Mouse (Mus musculus): ENCODE results near the gene Hoxa10. TPM values are rescaled to one million over a fixed set of nuclear protein-coding genes. Genes with fewer than 3 reads are reported as not detected.

Gene Hoxa10
- total RNA-seq, 1 experiment, result 0.80 TPM

DNA sequence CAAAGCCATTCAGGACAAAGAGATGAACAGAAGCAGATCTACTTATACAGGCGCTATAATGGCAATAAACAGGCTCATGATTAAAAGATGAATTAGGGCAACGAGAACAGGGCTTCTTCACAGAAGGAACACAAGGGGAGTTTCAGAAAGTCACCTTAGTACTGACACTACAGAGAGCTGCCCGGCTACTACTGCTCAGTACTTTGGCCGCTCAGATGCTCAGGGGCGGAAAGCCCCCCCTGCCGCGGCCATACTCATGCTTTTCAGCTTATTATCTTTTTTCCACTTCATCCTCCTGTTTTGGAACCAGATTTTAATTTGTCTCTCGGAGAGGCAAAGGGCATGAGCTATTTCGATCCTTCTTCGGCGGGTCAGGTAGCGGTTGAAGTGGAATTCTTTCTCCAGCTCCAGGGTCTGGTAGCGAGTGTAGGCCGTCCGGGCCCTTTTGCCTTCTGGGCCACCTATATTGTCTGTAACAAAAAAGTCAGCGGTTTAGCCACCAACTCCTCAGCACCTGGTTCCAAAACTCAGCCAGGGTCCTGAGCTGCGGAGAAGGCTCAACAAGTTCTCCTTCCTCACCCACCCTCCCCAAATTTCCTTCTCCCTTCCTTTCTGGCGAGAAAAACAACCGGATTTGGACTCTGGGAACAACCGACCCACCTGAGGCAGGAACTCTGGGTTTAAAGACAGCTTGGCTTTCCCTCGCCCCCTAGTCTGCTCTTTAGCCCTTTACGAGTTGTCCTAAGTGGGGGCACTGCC is 38.1 kb downstream of the Hoxa10 start:
- no peak for DNase-seq (ENCODE audit: low read depth, low spot score)
- in situ Hi-C loops (cut with MboI; ENCODE audit: low sequenced_read_pairs in 2 of 2, unreplicated experiment in 2 of 2), result loop anchor here in 1 of 2 experiments (25.0 kb wide), 1 partner anchor 590 kb away; no protein-coding TSS in a partner anchor
- Histone ChIP-seq H3K9ac (ENCODE audit: insufficient read depth, low read depth, low read length, poor library complexity, severe bottlenecking) (no peak overlapping the region), H3K4me3 (ENCODE audit: insufficient read depth in 1 of 2, low read depth in 1 of 2, low read length in 2 of 2, poor library complexity in 1 of 2, severe bottlenecking in 1 of 2) (peak overlapping the region in 1 of 2 experiments; percentile 6; a peak in 1 of 4 replicates), H3K27ac (ENCODE audit: insufficient read depth, low read depth, low read length, poor library complexity, severe bottlenecking) (no peak overlapping the region), H3K4me1 (ENCODE audit: control insufficient read depth in 2 of 2, insufficient read depth in 2 of 2, low read length in 2 of 2, poor library complexity in 1 of 2) (peaks cover 0 to 4% of the 10 kb centered on the region in 2 experiments; a peak in 1 of 4 replicates), H3K36me3 (ENCODE audit: control insufficient read depth, insufficient read depth, low read length, poor library complexity, severe bottlenecking) (no peaks in the 10 kb centered on the region), H3K9me3 (ENCODE audit: control insufficient read depth, insufficient read depth, low read depth, low read length) (no peaks in the 10 kb centered on the region)
- no peak for TF ChIP-seq CHD2 (IDR thresholded peaks at IDR 0.05; ENCODE audit: low read depth, low read length)
- TF ChIP-seq ZC3H11A (IDR thresholded peaks at IDR 0.05; ENCODE audit: borderline replicate concordance, low read depth, low read length), result no peak
- TF ChIP-seq HCFC1 (IDR thresholded peaks at IDR 0.05; ENCODE audit: borderline replicate concordance, insufficient read depth, low read length), result no peak
- TF ChIP-seq MAFK (IDR thresholded peaks at IDR 0.05; ENCODE audit: insufficient read depth, low read depth, low read length), result no peak
- no peak for TF ChIP-seq ZNF384 (IDR thresholded peaks at IDR 0.05; ENCODE audit: low read depth, low read length)

DNA sequence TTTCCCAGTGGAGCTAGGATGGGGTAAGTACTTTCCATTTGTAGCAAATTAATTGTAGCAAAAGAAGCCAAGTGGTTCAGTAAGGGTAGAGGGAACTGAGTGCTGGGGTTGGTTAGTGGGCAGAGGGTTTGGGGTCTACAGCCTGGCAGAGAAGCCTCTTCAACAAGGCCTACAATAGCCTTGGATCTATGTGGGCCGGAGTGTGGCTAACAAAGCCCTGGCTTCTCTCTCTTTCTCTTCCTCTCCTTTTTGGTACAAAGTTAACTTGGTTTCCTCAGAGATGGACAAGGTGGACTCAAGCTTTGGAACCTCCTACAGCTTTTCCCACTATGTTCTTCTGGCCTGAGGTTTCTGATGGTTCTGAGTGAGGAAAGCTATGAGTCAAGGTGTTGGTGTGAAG is 39.4 kb downstream of the Hoxa10 start:
- DNase-seq (ENCODE audit: low read depth, low spot score), result no peak
- no peaks in the 10 kb centered on the region for H3K9me3 ChIP-seq (ENCODE audit: control insufficient read depth, insufficient read depth, low read depth, low read length)
- no peak for TF ChIP-seq ZNF384 (IDR thresholded peaks at IDR 0.05; ENCODE audit: low read depth, low read length)
- TF ChIP-seq ZC3H11A (IDR thresholded peaks at IDR 0.05; ENCODE audit: borderline replicate concordance, low read depth, low read length), result no peak
- TF ChIP-seq HCFC1 (IDR thresholded peaks at IDR 0.05; ENCODE audit: borderline replicate concordance, insufficient read depth, low read length), result no peak
- no peak for TF ChIP-seq CHD2 (IDR thresholded peaks at IDR 0.05; ENCODE audit: low read depth, low read length)
- no peak for TF ChIP-seq MAFK (IDR thresholded peaks at IDR 0.05; ENCODE audit: insufficient read depth, low read depth, low read length)
- H3K9ac ChIP-seq (ENCODE audit: insufficient read depth, low read depth, low read length, poor library complexity, severe bottlenecking), result no peak overlapping the region
- H3K4me1 ChIP-seq (ENCODE audit: control insufficient read depth in 2 of 2, insufficient read depth in 2 of 2, low read length in 2 of 2, poor library complexity in 1 of 2), result peaks cover 0 to 2% of the 10 kb centered on the region in 2 experiments; a peak in 1 of 4 replicates
- no peak overlapping the region for H3K4me3 ChIP-seq (ENCODE audit: insufficient read depth in 1 of 2, low read depth in 1 of 2, low read length in 2 of 2, poor library complexity in 1 of 2, severe bottlenecking in 1 of 2)
- in situ Hi-C loops (cut with MboI; ENCODE audit: low sequenced_read_pairs in 2 of 2, unreplicated experiment in 2 of 2), result loop anchor here in 1 of 2 experiments (25.0 kb wide), 1 partner anchor 589 kb away; no protein-coding TSS in a partner anchor
- H3K27ac ChIP-seq (ENCODE audit: insufficient read depth, low read depth, low read length, poor library complexity, severe bottlenecking), result no peak overlapping the region
- H3K36me3 ChIP-seq (ENCODE audit: control insufficient read depth, insufficient read depth, low read length, poor library complexity, severe bottlenecking), result no peaks in the 10 kb centered on the region

DNA sequence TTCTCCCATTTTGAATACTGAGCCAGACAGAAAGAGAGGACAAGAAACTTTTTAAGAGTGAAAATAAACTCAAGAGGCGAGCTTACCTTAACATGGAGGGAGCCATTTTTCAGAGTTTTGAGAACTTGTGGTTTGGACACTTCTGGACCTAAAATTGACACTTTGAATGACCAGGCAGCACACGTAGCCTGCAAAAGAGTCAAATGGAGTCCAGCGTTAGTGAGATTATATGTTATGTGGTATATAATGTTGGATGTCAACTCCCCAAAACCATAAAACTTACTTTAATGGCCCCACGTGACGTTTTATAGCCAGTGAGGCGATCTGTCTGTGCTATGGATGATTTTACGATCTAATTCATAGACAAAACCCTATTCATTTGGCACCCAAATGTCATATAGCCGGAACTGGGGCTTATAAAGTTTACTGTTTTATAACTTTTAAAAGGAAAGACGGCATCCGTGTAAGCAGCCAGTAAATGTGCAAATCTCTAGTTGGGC is 39.9 kb downstream of the Hoxa10 start:
- H3K4me3 ChIP-seq (ENCODE audit: insufficient read depth in 1 of 2, low read depth in 1 of 2, low read length in 2 of 2, poor library complexity in 1 of 2, severe bottlenecking in 1 of 2), result no peak overlapping the region
- peaks cover 0 to 2% of the 10 kb centered on the region in 2 experiments; a peak in 1 of 4 replicates for H3K4me1 ChIP-seq (ENCODE audit: control insufficient read depth in 2 of 2, insufficient read depth in 2 of 2, low read length in 2 of 2, poor library complexity in 1 of 2)
- no peaks in the 10 kb centered on the region for H3K9me3 ChIP-seq (ENCODE audit: control insufficient read depth, insufficient read depth, low read depth, low read length)
- H3K9ac ChIP-seq (ENCODE audit: insufficient read depth, low read depth, low read length, poor library complexity, severe bottlenecking), result no peak overlapping the region
- in situ Hi-C loops (cut with MboI; ENCODE audit: low sequenced_read_pairs in 2 of 2, unreplicated experiment in 2 of 2), result loop anchor here in 1 of 2 experiments (25.0 kb wide), 1 partner anchor 588 kb away; no protein-coding TSS in a partner anchor
- no peaks in the 10 kb centered on the region for H3K36me3 ChIP-seq (ENCODE audit: control insufficient read depth, insufficient read depth, low read length, poor library complexity, severe bottlenecking)
- no peak for TF ChIP-seq ZNF384 (IDR thresholded peaks at IDR 0.05; ENCODE audit: low read depth, low read length)
- no peak for TF ChIP-seq MAFK (IDR thresholded peaks at IDR 0.05; ENCODE audit: insufficient read depth, low read depth, low read length)
- no peak for TF ChIP-seq CHD2 (IDR thresholded peaks at IDR 0.05; ENCODE audit: low read depth, low read length)
- TF ChIP-seq ZC3H11A (IDR thresholded peaks at IDR 0.05; ENCODE audit: borderline replicate concordance, low read depth, low read length), result no peak
- no peak for TF ChIP-seq HCFC1 (IDR thresholded peaks at IDR 0.05; ENCODE audit: borderline replicate concordance, insufficient read depth, low read length)
- no peak for DNase-seq (ENCODE audit: low read depth, low spot score)
- H3K27ac ChIP-seq (ENCODE audit: insufficient read depth, low read depth, low read length, poor library complexity, severe bottlenecking), result no peak overlapping the region

DNA sequence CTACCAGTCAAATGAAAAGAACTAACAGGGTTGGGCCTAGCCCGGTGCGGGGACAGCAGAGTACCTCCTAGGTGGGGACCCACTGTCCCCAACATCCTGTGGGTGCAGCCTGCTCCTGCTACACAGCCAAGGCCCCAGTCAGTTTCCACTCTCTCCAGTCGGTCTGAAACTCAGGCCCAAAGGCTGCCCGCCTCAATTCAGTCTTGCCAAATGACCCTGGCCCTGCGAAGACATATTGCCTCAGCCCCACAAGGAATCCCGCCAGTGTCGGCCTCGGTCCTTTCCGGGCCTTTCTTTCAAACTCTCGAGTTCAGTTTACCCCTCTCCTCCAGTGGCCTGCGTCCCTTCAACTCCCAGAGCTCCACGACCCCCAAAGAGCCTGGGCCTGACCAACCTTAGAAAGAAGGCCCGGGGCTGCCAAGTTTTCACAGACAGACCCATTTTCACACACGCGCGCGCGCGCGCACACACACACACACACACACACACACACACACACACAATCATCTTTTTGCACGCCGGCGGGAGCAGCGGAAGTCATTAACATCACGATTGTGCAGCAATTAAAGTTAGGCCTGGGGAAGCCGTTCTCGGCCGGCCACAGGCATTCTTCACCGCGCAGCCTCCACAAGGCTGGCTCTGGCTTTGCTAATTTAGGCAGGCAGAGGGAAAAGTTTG is 40.4 kb downstream of the Hoxa10 start:
- no peaks in the 10 kb centered on the region for H3K9me3 ChIP-seq (ENCODE audit: control insufficient read depth, insufficient read depth, low read depth, low read length)
- no peak overlapping the region for H3K9ac ChIP-seq (ENCODE audit: insufficient read depth, low read depth, low read length, poor library complexity, severe bottlenecking)
- peaks cover 0 to 2% of the 10 kb centered on the region in 2 experiments; a peak in 1 of 4 replicates for H3K4me1 ChIP-seq (ENCODE audit: control insufficient read depth in 2 of 2, insufficient read depth in 2 of 2, low read length in 2 of 2, poor library complexity in 1 of 2)
- no peaks in the 10 kb centered on the region for H3K36me3 ChIP-seq (ENCODE audit: control insufficient read depth, insufficient read depth, low read length, poor library complexity, severe bottlenecking)
- in situ Hi-C loops (cut with MboI; ENCODE audit: low sequenced_read_pairs in 2 of 2, unreplicated experiment in 2 of 2), result loop anchor here in 1 of 2 experiments (25.0 kb wide), 1 partner anchor 588 kb away; no protein-coding TSS in a partner anchor
- no peak for TF ChIP-seq ZNF384 (IDR thresholded peaks at IDR 0.05; ENCODE audit: low read depth, low read length)
- H3K27ac ChIP-seq (ENCODE audit: insufficient read depth, low read depth, low read length, poor library complexity, severe bottlenecking), result no peak overlapping the region
- H3K4me3 ChIP-seq (ENCODE audit: insufficient read depth in 1 of 2, low read depth in 1 of 2, low read length in 2 of 2, poor library complexity in 1 of 2, severe bottlenecking in 1 of 2), result no peak overlapping the region
- no peak for DNase-seq (ENCODE audit: low read depth, low spot score)
